Mouse (Mus musculus) urinary bladder, adult 18-20 months (tissue): ENCODE measurements around the gene Map3k14.
"Not testable (repeated sequence)": the region's sequence is repeated elsewhere in the genome, so short reads cannot be mapped to it uniquely, and the experiment has no call there.

Experiments used
- DNase-seq, 2 experiments: peaks; one replicate each; pipeline ENCODE4 v3.0.0; 2022; ENCODE audit warnings: low spot score in 2 of 2, mixed read lengths in 2 of 2

Map3k14 gene

DNA sequence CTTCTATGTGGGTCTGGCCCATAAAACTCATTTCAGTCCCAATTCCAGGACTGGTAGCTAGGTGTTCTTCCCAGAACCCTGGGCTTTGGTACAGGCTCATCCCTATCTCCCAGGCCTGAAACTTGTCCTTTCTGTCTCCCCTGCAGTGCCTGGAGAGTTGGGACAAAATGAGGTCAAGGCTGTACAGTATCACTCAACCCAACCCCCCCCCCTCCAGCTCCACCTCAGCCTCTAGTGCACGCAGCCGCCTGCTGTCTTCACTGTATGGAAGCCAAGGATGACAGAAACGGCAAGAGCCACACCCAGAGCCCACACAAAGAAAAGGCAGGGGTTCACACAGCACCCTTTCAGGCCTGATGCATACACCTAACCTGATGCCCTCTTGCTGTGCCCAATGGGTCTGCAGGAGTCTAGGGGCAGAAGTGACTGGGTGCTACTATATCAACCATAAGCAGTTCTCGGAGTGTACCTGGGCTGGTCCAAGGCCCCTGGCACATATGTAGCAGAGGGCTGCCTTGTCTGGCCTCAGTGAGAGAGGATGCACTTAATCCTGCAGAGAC is 20.5 kb downstream of the Map3k14 start:
- DNase-seq, result no peak

DNA sequence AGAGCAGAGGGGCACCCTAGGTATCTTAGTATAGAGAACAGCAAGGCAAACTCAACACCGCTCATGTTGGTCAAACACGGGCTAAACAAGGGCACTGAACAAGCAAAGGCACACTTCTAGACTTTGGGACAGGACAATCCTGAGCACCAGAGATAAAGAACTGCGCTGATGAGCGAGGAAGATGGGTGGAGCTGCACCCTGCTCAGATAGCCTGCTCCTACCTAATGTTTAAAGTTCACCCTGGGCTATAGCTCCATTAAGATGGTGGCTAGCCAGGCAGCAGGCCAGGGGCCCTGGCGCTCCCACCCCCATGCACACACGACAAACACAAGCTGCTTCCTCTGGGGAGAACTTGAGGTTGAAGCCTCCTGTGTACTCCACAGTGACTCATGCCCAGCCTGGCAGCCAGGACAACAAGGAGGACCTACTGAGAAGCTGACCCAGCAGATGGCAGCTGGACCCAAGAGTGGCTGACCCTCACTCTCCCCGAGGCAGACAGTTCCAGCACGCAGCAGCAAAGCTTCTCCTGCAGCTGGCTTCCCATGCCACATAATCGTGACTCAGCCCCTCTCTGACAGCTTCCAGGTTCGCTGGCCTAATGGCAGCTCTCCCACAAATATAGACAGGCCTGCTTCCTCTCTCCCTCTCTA is 21.1 kb downstream of the Map3k14 start:
- DNase-seq, result peak; percentile 43 to 46

DNA sequence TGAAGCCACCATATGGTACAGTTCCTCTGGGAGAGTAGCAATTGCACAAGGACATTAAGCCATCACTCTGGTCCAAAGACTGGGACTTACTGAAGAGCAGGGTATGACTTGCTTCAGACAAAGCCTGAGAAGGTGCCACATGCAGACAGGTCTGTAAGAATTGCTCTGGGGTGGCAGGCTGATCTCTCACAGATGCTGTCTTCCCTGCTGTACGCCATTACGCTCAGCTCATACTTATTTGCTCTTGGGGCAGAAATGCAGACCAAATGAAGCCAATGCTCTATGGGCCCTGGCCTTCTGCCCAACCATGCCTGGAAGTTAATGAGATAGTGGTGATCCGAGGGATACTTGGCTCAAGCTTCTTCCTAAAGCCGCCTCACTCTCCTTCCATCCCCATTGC is 22.4 kb downstream of the Map3k14 start:
- no peak for DNase-seq

DNA sequence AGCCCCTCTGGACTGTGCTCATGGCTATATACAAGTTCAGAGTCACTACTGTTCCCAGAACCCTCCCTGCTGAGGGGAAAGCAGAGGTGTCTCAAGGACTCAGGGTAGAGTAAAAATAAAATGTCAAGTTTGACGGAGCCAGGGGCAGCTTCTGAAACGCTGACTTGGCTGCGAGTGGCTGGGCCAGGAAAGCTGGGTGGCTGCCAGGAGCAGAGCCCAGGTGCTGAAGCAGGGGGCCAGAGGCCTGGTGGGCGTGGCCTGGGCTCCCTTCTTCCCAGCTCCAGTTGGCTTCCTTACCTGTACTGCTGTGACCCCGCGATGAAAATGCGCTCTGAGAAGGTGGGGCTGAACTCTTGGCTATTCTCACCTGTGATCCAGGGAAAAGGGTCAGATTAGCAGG is 26.5 kb downstream of the Map3k14 start:
- DNase-seq, result no peak

DNA sequence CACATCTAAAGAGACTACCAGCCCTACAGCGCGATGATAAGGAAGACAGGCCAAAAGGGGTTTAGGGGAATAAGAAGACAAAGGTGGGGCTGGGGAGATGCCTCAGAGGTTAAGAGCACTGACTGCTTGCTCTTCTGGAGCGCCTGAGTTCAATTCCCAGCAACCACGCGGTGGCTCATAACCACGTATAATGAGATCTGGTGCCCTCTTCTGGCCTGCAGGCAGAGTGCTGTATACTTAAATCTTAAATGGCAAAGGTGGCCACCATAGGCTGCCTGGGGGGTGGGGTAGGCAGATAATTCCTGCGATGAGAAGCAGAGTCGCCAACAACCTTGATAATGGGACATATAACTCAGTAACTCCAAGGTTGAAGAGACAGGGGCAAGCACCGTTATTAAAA is 29.5 kb downstream of the Map3k14 start:
- DNase-seq, result no peak

DNA sequence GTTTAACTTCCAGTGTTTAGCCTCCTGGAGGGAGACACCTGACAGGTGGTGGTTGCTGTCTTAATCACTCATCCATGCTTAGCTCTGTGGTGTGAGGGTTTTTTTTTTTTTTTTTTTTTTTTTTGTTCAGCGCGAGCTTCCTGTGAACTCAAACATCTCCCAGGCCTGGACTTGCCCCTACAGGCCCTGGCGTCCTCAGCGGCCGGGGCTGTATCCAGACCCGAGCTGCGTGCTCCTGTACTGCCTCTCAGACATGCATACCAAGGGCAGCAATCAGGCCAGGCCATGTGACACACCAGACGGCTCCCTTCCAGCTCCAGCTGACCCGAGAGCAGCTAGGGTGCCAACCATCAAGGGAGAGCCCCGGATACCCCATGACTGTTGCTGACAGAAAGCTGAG is 30.4 kb downstream of the Map3k14 start:
- DNase-seq, result peak; percentile 74 to 83

DNA sequence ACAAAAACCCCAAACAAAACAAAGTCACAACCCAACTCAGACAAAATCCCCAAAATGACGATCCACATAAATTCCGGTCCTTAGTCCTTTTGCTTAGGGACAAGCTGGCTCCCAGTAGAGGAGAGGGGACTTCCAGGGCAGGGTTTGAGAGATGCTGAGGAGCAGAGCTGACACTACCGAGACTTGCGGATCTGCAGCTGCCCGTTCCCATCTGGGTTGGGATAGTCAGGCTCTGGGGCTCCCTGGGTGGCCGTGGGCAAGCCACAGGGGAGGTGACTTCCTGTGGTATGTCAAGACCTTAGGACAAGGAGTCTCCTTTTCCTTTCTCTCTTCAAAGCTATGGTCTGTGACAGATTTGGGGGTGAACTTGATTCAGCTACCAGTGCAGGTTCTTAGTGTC is 30.8 kb downstream of the Map3k14 start:
- no peak for DNase-seq

DNA sequence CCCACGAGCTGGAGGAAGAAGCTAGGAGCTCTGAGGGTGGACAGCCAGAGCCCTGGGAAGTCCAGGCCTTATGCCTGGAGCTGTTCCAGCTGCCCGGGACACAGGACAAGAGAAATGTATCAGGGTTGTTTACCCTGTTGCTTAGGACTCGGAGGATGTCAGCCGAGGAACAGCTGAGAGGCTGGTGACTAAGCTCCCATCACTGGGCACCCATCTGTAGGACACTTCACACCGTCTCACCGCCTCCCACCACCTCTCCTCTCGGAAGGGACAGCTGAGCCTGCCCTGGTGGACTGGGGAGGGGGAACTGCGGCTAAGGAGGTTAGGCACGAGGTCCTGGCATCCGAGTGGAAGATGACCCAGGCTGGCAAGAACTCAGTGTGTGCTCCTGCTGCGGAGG is 31.6 kb downstream of the Map3k14 start:
- DNase-seq, result no peak

DNA sequence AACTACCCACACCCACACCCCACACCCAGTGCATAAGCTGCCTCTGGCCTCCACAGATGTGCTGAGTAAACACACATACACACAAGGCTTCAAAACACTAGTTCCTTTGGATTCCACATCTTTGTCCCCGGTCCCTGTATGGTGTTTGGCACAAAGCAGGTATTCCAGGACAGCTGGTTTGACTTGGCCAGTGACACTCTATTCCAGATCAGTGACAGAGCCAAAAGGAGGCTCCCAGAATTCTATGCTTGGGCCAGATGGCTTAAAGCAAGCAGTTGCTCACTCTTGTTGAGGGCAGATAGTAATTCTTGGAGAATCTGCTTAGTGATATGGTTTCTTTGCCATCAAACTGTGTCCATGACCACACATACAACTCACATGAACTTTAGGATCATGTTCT is 32.8 kb downstream of the Map3k14 start:
- no peak for DNase-seq

DNA sequence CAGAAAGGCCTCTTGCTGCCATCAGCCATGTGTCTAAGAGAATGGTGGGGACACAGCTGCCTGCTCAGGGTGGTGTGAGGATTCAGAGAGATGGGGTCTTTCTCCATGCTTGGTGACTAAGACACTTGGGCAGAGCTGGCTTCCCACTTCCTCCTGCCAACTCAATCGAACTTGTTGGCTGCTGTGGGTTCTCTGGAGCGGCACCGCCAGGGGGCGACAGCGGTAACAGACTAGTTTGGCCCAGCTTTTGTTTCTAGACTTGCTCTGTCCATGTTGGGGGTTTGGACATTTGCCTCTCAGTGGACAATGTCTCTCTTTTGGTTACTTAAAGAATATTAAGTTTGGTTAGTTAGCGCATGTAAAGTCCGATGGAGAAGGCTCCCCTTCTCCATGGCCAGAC is 34.3 kb downstream of the Map3k14 start:
- peak; percentile 68 to 71 for DNase-seq

DNA sequence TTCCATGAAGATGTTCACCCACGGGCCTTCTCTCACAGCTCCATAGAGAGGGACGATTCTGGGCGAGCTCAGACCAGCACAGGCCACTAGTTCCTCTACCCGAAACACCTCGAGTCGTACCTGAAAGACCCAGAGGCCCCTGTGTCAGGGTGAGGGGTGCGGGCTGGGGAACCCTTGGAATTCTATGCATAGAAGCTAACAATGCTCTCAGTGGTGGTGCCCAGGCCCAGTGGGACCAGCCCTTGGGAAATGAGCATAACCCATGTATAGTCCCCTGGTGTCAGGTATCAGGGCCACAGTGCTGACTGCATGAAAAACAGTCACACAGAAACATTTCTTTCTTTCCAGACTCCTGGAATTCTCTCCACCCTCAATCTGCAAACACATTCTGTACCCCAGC is 35.9 kb downstream of the Map3k14 start:
- DNase-seq, result no peak

DNA sequence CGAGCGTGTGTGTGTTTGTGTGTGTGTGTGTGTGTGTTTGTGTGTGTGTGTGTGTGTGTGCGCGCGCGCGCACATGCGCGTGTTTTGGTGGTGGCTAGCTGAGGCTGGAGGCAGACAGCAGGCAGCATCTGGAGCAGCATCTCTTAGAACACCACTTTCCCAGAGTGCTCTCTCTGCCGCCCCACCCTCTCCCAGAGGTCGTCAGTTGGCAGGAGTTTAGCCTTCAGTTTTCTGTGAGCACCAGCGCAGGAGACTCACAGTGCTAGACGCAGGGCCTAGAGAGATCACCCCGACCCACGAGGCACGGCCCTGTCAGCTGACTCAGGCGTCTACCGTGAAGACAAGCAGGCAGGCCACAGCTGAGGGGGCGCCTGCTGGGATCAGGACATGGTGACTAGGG is 36.6 kb downstream of the Map3k14 start:
- no peak for DNase-seq

DNA sequence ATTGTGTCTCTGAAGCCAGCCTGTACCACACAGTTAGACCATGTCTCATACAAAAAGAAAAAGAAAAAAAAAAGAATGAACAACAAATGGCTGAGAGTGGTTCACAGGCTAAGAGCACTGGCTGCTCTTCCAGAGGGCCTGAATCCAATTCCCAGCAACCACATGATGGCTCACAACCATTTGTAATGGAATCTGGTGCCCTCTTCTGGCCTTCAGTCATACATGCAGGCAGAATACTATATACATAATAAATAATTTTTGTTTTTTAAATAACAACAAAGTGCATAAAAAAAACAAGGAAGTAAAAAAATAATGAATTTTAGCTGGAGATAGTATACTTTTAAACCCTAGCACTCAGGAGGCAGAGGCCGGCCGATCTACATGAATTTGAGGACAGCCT is 37.7 kb downstream of the Map3k14 start:
- no peak for DNase-seq

DNA sequence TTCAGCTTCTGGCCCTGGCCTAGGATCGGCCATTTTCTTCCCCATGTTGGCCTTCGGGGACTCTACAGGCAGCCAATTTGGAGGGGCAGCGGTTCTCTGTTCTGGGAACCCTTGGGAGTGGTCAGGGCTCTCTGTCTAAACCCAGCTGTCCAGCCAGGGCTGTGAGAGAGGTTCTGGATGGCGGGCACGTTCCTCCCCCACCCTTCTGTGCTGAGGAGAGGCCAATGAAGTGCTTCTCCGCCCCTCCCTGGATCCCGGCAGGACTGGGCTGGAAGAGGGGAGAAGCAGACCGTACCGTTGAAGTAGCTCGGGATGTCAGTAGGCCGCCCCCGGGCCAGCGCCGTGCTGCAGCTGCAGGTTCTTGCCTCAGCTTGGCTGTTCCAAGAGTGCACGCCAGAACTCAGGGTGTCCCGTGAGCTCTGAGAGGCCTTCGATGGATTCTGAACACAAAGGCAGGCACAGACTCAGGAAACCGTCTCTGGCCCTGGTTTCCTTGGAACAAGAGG is 43.3 kb downstream of the Map3k14 start:
- no peak for DNase-seq

DNA sequence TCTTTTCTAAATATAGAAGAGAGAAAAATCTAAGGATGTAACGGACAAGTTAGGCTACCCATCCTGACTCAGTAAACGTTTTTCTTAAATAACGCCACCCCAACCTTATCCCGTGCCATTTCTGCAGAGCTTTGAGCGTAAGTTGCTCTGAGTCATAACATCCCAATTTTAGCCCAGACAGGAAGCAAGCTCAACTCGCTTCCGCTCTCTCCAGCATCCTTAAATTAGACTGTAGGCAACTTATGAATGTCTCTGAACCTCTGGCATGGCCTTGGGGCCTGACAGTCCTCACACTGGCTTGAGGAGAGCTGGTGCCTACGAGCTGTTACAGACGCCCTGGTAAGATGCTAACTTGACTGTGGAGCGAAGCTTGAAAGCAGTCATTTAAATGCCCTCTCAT is 43.8 kb downstream of the Map3k14 start:
- no peak for DNase-seq

DNA sequence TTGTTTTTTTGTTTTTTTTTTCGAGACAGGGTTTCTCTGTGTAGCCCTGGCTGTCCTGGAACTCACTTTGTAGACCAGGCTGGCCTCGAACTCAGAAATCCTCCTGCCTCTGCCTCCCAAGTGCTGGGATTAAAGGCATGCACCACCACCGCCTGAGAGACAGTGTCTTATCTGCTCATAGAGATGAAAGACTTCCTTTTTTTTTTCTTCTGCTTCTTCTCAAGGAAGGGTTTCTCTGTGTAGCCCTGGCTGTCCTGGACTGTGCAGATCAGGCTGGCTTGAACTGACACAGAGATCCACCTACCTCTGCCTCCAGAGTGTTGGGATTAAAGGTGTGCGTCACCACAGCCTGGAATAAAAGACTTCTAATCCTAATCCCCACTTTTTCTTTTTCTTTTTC is 44.6 kb downstream of the Map3k14 start:
- DNase-seq, result not testable (repeated sequence)

DNA sequence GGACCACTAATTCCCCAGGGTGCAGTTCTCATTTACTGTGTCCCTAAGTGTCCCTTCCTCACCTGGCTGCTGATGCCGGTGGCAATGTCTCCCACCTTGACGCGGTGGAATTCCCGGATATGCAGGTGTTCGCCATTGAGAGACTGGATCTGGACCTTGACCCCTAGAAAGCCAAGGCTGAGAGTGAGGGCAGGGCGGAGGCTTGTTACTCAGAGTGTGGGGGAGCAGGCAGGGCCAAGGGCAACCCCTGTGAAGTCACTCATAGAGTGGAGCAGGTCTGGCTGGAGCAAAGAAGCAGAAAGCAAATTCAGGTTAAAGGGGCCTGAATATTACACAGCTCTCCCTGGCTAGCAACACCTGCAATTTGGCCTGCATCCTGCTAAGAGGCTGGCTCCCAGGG is 45.8 kb downstream of the Map3k14 start:
- DNase-seq, result no peak

DNA sequence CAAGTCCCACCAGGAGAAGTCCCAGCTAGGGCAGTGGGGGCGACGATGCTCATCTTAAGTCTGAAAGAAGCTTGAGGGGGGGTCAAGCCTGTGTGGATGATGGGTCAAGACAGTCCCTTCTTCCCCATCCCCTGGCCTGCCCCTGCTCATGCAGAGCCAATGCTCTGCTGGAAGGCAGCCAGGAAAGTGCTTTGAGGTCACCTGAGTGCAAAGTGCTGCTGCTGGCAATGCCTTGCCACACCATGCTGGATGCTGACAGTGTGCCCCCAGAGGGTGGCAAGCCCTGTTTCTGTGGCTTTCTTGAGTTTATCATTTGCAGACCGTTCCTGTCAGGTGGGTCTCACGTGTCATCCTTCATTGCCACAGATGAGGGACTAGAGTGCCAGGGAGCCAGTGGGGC is 47.3 kb downstream of the Map3k14 start:
- DNase-seq, result no peak

DNA sequence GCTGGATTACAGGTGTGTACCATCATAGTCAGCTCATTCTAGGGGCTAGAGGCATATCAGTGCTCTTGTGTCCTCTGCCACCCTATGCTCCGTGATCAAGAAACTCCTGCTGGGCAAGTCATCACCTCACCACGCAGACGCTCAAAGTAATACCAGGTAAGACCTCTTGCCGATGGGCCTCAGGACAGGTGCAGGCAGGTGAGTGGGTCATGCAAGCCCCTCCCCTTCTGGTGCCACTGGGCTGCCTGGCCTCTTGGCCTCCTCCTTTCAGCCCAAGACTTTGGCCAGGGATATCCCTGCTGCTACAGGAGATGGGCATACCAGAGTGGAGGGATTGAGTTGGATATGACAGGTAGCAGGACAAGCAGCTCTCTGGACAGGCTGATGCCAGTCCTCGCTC is 48.0 kb downstream of the Map3k14 start:
- no peak for DNase-seq

DNA sequence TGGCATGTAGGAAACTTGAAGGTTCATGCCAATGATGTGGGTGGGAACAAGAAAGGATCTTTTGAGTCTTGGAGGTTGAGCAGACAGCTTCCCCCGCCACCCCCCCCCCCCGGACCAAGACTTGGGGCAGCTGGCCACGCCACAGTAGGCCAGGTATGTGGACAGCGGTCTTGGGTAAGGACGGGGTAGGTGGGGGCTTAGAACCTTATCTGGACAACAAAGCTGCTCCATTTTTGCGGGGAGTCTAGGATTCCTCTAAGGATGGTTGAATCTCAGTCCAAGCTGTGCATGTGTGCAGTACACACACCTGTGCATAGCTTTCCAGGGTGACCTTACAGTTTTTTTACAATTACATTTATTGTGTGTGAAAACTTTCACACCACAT is 48.8 kb downstream of the Map3k14 start:
- DNase-seq, result no peak

DNA sequence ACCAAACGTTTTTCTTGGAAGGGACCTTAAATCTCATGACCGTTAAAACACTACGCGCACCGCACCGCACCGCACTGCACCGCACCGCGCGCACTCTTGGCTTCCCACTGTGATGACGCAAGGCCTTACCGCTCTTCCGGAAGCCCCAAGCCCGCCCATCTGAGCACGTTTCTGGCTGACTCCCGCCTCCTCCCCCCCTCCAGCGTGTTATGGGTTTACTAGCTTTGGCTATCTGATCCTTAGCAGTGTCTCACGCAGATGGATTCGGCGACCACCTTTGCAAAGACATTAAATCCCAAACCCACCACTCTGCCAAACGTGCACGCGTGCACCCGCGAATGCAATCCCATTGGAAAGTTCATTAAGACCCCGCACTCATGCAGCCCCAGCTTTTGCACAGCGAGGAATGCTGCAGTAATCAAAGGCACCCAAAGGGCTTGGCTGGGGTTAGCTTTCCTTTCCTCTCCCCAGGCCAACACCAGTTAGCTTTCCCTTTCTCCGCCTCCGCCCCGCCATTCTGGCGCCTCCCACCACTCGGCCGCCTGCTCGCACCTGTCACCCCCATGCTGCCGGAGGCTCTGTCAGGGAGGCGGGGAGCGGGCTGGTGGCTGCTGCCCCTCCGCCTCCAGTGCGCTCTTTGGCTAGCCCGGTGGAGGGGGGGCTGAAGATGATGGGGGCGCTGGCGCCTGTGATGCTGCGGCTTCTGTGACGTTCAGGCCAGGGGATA is 49.3 kb downstream of the Map3k14 start, which contains the start of gene Spata32:
TSS of gene Spata32 (minus strand) at position 643 of the 727 bp plus-strand sequence.
- peak; percentile 45 to 55 for DNase-seq

DNA sequence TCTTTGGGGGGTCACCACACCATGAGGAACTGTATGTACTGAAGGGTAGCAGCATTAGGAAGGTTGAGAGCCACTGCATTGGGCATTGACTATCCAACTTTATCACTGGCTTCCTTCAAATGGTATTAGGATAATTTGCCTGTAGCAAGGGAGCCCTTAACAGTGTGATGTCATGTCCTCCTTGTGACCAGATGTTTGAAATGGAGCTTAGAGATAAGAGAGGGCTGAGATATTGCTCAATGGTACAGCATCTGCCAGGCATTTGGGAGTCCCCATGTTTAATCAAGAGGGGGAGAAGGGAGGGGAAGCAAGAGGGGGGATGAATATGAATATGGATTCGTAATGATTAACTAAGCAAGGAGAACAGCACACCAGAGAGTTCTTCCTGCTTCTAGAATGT is 51.9 kb downstream of the Map3k14 start:
- DNase-seq, result no peak

DNA sequence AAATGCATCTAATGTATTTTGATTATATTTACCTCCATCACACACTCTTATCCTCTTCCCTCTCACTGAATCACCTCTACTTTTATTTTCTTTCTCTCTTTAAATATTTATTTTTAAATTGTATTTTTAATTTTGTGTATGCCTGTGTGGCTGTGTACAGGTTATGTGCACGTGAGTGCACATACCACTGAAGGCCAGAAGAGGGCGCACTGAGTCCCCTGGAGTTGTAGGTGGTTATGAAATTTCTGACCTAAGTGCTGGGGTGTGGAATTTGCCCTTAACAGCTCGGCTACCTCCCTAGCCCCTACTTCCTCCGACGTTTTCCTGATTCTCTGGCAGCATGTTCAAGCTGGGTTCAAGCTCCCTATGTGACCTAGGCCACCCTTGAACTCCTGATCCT is 53.6 kb downstream of the Map3k14 start:
- DNase-seq, result no peak
